Mouse (Mus musculus): Measurements from ENCODE around the gene Ccar1. TPM values are rescaled to one million over a fixed set of nuclear protein-coding genes. Genes with fewer than 3 reads are reported as not detected.
"Not testable (repeated sequence)": the region's sequence is repeated elsewhere in the genome, so short reads cannot be mapped to it uniquely, and the experiment has no call there.

Ccar1 gene
- polyA plus RNA-seq, 1 experiment from 2014 or later, result 145 TPM

GRCm38 (mm10) chr10:62794221-62794620 lies 2.1 kb upstream of the Ccar1 start:
- Histone ChIP-seq H3K36me3 (ENCODE audit: poor library complexity, severe bottlenecking) (peaks cover 13% of the 10 kb centered on the region), H3K9me3 (replicated peaks) (no peaks in the 10 kb centered on the region), H3K4me2 (no peak overlapping the region), H3K9ac (no peak overlapping the region), H3K27me3 (no peaks in the 10 kb centered on the region), H3K4me1 (peaks cover 16% of the 10 kb centered on the region), H3K4me3 (no peak overlapping the region), H3K27ac (no peak overlapping the region)
- no peak for ATAC-seq
- 95% methylated on average over 4 of the region's 4 CpGs for WGBS

- Histone ChIP-seq H3K4me3 (peak overlapping the region; percentile 97), H3K27ac (peak overlapping the region; percentile 94), H3K36me3 (ENCODE audit: poor library complexity, severe bottlenecking) (peaks cover 23% of the 10 kb centered on the region), H3K4me2 (peak overlapping the region; percentile 64), H3K27me3 (no peaks in the 10 kb centered on the region), H3K9me3 (replicated peaks) (no peaks in the 10 kb centered on the region), H3K4me1 (peaks cover 21% of the 10 kb centered on the region), H3K9ac (peak overlapping the region; percentile 97; the same call in 1 of the 2 replicates)
- 51% methylated on average over 2 of the region's 2 CpGs for WGBS
- no peak for ATAC-seq
These were observed 986 bp upstream of the Ccar1 start for GRCm38 (mm10) chr10:62793091-62793453.

DNA sequence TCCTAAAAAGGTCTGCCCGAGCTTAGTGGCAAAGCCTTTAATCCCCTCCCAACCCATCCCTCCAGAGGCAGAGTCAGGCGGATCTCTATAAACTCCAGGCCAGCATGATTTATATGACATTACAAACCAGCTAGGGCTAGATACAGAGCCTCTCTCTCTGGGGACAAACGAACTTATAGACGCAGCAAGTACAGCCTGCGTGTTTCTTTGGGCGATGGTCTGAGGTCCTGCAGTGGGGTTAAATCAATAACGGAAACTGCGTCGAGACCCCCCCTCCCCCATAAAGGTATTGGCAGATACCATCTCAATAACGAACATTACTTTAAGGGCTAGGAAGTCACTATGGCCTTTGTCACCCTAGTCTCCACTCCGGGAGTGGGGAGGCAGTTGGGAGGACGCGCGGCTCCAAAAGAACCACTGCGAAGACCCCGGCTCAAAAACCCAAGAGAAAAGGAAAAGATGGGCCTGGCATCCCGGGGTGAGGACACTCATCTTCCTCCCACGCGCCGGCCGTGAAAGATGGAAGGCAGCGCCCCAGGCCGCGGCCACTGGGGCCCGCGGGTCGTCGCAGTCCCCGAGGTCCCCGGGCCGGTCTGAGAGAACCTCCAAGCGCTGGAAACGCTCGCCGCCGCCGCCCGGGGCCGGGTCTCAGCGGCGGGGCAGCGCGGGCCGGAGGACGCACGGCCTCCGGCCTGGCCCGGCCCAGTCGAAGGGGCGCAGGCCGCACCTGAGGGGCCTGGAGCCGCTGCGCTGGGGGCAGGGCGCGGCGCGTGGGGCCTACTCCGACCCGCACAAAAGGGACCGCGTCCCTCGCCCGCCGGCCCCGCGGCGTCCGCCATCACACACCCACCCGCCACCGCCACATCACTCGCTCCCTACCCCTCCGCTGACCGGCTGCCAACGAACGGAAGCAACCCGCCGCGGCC lies 572 bp downstream of the Ccar1 start:
- WGBS, result 1% methylated on average over 57 of the region's 78 CpGs
- Histone ChIP-seq H3K27me3 (no peaks in the 10 kb centered on the region), H3K9ac (peak overlapping the region; percentile 97), H3K36me3 (ENCODE audit: poor library complexity, severe bottlenecking) (peaks cover 38% of the 10 kb centered on the region), H3K4me3 (peak overlapping the region; percentile 97), H3K27ac (peak overlapping the region; percentile 94), H3K4me2 (peak overlapping the region; percentile 64), H3K4me1 (peaks cover 23% of the 10 kb centered on the region), H3K9me3 (replicated peaks) (no peaks in the 10 kb centered on the region)
- ATAC-seq, result peak; percentile 82

- not testable (repeated sequence) for H3K4me3 ChIP-seq; H3K27ac ChIP-seq; H3K27me3 ChIP-seq; H3K4me1 ChIP-seq; H3K9me3 ChIP-seq (replicated peaks); H3K4me2 ChIP-seq; ATAC-seq; H3K9ac ChIP-seq
- WGBS, result 92% methylated on average over 1 of the region's 1 CpGs
- H3K36me3 ChIP-seq (ENCODE audit: poor library complexity, severe bottlenecking), result peaks cover 98% of the 10 kb centered on the region
These were observed 10.3 kb downstream of the Ccar1 start for GRCm38 (mm10) chr10:62781776-62782175.

GRCm38 (mm10) chr10:62750781-62751180 lies 41.3 kb downstream of the Ccar1 start:
- Histone ChIP-seq H3K36me3 (ENCODE audit: poor library complexity, severe bottlenecking) (peaks cover 96% of the 10 kb centered on the region), H3K9me3 (replicated peaks) (no peaks in the 10 kb centered on the region), H3K27me3 (no peaks in the 10 kb centered on the region), H3K4me3 (no peak overlapping the region), H3K4me1 (no peaks in the 10 kb centered on the region), H3K4me2 (no peak overlapping the region), H3K27ac (no peak overlapping the region), H3K9ac (no peak overlapping the region)
- WGBS, result 94% methylated on average over 6 of the region's 6 CpGs
- ATAC-seq, result no peak

- Histone ChIP-seq H3K36me3 (ENCODE audit: poor library complexity, severe bottlenecking) (peaks cover 44% of the 10 kb centered on the region), H3K9ac (no peak overlapping the region), H3K4me1 (no peaks in the 10 kb centered on the region), H3K9me3 (replicated peaks) (no peaks in the 10 kb centered on the region), H3K4me3 (no peak overlapping the region), H3K27me3 (no peaks in the 10 kb centered on the region), H3K4me2 (no peak overlapping the region), H3K27ac (peak overlapping the region; percentile 69)
- WGBS, result 58% methylated on average over 4 of the region's 4 CpGs
- ATAC-seq, result peak; percentile 79
These were observed 51.9 kb downstream of the Ccar1 start for GRCm38 (mm10) chr10:62739961-62740737.

- peaks cover 23% of the 10 kb centered on the region for H3K36me3 ChIP-seq (ENCODE audit: poor library complexity, severe bottlenecking)
- H3K27ac ChIP-seq, result no peak overlapping the region
These were observed 55.0 kb downstream of the Ccar1 start for GRCm38 (mm10) chr10:62736965-62737688.

DNA sequence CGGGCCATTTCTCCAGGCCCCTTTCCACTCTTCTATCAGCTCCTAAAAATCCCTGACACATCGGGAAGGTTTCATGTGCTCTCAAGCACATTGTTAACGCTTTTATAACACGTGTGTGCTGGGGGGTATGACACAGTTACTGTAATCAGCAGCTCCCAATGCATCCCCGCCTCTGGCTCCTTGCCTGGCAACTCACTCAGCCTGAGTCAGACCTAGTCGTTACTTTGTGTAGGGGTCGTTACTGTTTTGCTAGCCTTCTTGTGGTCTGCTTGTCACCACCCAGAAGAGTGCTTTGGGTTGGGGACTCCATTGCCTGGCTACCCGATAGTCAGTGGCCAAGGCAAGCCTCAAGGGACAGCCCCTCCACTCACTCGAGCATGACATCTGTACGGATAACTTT lies 61.3 kb downstream of the Ccar1 start:
- H3K4me3 ChIP-seq, result no peak overlapping the region
- H3K4me1 ChIP-seq, result peaks cover 6% of the 10 kb centered on the region
- H3K9me3 ChIP-seq (replicated peaks), result no peaks in the 10 kb centered on the region
- no peak for ATAC-seq
- WGBS, result 70% methylated on average over 10 of the region's 10 CpGs
- no peak overlapping the region for H3K9ac ChIP-seq
- H3K4me2 ChIP-seq, result no peak overlapping the region
- H3K36me3 ChIP-seq (ENCODE audit: poor library complexity, severe bottlenecking), result no peaks in the 10 kb centered on the region
- 0 out of 2 replicates have a peak, but pooled peaks cover 3% of the 10 kb centered on the region for H3K27me3 ChIP-seq
- H3K27ac ChIP-seq, result no peak overlapping the region

More at GRCm38 (mm10) chr10:62736965-62737688, 55.0 kb downstream of the Ccar1 start:
- Histone ChIP-seq H3K4me2 (no peak overlapping the region), H3K27me3 (no peaks in the 10 kb centered on the region), H3K4me3 (no peak overlapping the region), H3K9ac (no peak overlapping the region), H3K4me1 (no peaks in the 10 kb centered on the region), H3K9me3 (replicated peaks) (no peaks in the 10 kb centered on the region)
- no peak for ATAC-seq
- WGBS, result 41% methylated on average over 4 of the region's 4 CpGs

DNA sequence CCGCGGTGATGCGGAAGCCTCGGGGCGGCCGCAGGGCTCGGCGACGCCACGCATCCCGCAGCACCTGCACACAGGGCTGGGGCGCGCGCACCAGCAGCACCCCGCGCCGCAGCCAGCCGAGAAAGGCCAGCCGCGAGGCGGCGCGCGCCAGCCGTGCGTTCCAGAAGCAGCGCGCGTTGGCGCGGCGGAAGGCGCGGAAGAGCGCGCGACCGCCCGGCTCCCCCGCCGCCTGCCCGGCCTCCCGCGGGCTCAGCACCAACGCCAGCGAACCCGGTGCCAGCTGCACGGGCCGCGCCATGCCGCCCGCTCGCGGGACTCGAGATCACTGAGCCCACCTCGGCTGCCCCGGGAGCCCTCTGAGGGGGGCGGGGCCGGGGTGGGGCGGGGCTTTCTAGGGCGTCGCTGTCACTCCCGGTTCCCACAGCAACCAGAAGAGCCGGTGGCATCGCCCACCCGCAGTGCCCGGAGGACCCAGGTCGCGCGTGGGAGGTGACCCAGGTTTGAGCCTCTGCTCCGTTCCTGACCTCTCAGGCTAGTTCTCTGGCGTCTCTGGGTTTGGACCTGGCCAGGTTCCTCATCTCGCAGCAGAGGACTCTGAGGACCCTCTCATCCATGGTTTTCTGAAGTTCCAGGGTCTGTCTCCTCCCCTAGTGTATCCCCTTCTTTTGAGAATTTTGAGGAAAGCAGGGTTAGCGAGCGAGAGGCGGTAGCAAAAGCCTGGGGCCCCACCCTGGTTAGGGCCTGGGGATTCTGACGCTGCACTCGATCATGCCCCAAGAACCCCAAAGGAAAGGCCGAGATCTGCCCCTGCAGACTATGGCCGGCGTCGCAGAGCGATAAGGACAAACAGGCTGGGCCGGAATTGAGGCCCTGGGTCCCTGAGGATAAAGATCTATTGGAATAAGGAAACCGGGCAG lies 66.1 kb downstream of the Ccar1 start, which contains the start of gene Stox1:
Gene Stox1, minus strand, starts transcription at position 358 of the 917 bp plus-strand sequence.
- Histone ChIP-seq H3K9me3 (replicated peaks) (no peaks in the 10 kb centered on the region), H3K27me3 (peaks cover 13% of the 10 kb centered on the region; the same call in 1 of the 2 replicates), H3K4me3 (peak within 1 kb of the TSS; percentile 79), H3K36me3 (ENCODE audit: poor library complexity, severe bottlenecking) (no peaks in the 10 kb centered on the region), H3K27ac (0 out of 2 replicates have a peak within 1 kb of the TSS, but pooled peaks have one; percentile 19), H3K9ac (peak within 1 kb of the TSS; percentile 67), H3K4me2 (peak within 1 kb of the TSS; percentile 91), H3K4me1 (peaks cover 11% of the 10 kb centered on the region)
- WGBS, result 2% methylated on average over 68 of the region's 85 CpGs
- ATAC-seq, result peak; percentile 94

DNA sequence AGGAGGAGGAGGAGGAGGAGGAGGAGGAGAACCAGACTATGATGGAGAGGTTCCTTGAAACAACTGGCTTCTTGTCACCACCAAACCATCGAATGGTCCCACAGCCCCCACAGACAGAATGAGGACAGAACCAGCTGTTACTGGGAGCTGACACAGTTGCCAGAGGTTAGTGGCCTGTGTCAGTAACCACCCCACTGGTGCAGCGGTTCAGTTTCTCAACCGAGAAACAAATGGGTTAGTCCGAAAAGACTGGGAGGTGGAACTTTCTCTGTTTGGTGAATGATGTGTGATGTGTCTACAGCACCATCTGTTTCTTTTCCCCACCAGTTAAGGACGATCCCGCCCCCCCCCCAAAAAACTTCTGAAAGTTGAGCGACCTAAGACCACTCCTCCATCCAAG lies 67.2 kb downstream of the Ccar1 start:
- H3K9me3 ChIP-seq (replicated peaks), result no peaks in the 10 kb centered on the region
- H3K27ac ChIP-seq, result no peak overlapping the region
- H3K9ac ChIP-seq, result no peak overlapping the region
- ATAC-seq, result no peak
- H3K27me3 ChIP-seq, result peaks cover 13% of the 10 kb centered on the region; the same call in 1 of the 2 replicates
- peaks cover 11% of the 10 kb centered on the region for H3K4me1 ChIP-seq
- WGBS, result 31% methylated on average over 7 of the region's 7 CpGs
- H3K4me2 ChIP-seq, result peak overlapping the region; percentile 91
- no peak overlapping the region for H3K4me3 ChIP-seq
- H3K36me3 ChIP-seq (ENCODE audit: poor library complexity, severe bottlenecking), result no peaks in the 10 kb centered on the region

GRCm38 (mm10) chr10:62722701-62723100 lies 69.4 kb downstream of the Ccar1 start:
- no peaks in the 10 kb centered on the region for H3K36me3 ChIP-seq (ENCODE audit: poor library complexity, severe bottlenecking)
- 17% methylated on average over 4 of the region's 4 CpGs for WGBS
- H3K27me3 ChIP-seq, result peaks cover 13% of the 10 kb centered on the region; the same call in 1 of the 2 replicates
- ATAC-seq, result no peak
- H3K4me1 ChIP-seq, result peaks cover 11% of the 10 kb centered on the region
- H3K27ac ChIP-seq, result no peak overlapping the region
- H3K9ac ChIP-seq, result no peak overlapping the region
- no peak overlapping the region for H3K4me3 ChIP-seq
- H3K9me3 ChIP-seq (replicated peaks), result no peaks in the 10 kb centered on the region
- H3K4me2 ChIP-seq, result no peak overlapping the region
